Mouse (Mus musculus): ENCODE measurements around the gene Gorab.

DNA sequence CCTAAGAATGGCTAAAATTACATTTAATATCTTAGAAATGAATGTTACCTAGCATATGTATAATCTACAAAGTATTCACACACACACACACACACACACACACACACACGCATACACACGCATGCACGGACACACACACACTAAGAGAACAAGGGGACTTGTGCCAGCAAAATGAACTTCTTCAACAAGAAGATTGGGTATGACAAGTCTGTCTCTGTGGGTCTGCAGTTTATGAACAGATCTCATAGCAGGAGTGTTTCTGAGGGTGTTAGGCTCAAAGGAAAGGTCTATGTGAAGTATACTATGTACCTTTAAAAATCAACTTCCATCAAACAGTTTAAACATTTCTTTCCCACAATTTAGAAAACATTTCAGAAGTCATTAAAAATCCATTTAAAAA lies 43.9 kb downstream of the Gorab start:
- TF ChIP-seq CTCF (conservative IDR thresholded peaks at IDR 0.05; ENCODE audit: insufficient read depth, insufficient read length, low read depth, low read length) (no peak), POLR2A (IDR thresholded peaks at IDR 0.05; ENCODE audit: low read depth, low read length) (no peak)
